Mouse (Mus musculus): ENCODE results near the gene Gm5767.
A peak's percentile ranks its signal among the peaks of the same experiment; 100 is the strongest.

The Gm5767 gene

DNA sequence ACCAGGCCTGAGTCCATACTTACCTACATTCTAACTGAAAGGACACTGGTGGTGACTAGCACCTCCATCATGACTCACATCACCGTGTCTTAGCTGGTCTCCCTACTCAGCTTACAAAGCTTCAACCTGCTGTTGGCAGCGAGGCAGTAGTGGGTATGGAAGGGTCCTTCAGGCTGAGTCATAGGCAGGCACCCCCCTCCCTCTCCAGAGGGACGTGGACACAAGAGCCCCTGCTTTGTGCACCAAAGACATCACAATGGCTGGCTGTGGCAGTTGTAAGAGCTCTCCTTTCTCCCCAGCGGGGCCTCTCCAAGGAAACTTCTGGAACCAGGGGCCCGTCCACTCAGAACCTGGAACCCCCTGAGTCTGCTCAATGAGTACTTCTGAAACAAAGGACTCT lies at the start of gene Gm5767:
Gm5767 (plus strand) TSS at position 301 of the 400 bp plus-strand sequence.
- no peak for DNase-seq (ENCODE audit: low spot score)

GRCm38 (mm10) chr16:8631428-8631827 lies 49.1 kb upstream of the Gm5767 start:
- DNase-seq (ENCODE audit: low spot score), result no peak

- no peak for DNase-seq (ENCODE audit: low spot score)
Observed at GRCm38 (mm10) chr16:8636867-8637216, 43.7 kb upstream of the Gm5767 start.

DNA sequence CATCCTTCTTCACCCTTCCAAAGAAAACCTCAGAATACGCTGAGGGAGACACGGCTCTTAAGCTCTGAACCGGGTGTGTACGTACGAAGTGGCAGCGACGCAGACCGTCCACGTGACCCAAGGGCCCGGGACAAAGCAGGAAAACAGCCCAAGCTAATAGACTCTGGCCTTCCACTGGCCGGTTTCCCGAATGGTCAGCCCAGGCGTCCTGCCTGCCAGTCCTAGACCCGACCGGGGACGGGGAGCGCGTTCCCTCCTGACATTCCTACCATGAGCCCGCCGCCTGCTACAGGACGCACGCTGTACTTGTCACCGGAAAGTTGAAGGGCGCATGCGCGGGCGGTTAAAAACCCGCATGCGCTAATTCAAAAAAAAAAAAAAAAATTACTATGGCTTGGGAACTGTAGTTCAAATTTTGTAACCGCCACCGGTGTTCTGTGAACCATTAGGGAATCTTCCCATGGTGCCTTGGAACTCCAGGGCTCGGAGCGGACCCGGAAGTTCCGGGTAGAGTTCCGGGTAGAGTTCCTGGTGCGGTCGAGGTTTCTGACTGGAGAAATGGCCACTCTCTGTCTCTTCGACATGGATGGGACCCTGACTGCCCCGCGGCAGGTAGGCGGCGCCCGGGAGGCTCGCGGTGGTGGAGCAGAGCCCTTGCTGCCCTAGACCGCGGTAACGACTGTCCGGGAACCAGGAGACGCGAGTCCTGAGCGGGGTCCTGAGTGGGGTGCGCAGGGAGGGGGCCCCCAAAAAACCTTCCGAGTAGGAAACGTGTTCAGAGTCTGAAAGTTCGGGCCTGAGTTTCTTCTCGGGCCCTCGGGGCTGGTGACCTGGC lies 43.1 kb upstream of the Gm5767 start, which contains the start of the genes Pmm2 and Tmem186:
Pmm2 (plus strand) TSS at position 458 of the 835 bp plus-strand sequence.
Tmem186 (minus strand) TSS at position 496 of the 835 bp plus-strand sequence.
- peak; percentile 88 for DNase-seq (ENCODE audit: low spot score)

- DNase-seq (ENCODE audit: low spot score), result no peak
Observed at GRCm38 (mm10) chr16:8638131-8638530, 42.4 kb upstream of the Gm5767 start.

DNA sequence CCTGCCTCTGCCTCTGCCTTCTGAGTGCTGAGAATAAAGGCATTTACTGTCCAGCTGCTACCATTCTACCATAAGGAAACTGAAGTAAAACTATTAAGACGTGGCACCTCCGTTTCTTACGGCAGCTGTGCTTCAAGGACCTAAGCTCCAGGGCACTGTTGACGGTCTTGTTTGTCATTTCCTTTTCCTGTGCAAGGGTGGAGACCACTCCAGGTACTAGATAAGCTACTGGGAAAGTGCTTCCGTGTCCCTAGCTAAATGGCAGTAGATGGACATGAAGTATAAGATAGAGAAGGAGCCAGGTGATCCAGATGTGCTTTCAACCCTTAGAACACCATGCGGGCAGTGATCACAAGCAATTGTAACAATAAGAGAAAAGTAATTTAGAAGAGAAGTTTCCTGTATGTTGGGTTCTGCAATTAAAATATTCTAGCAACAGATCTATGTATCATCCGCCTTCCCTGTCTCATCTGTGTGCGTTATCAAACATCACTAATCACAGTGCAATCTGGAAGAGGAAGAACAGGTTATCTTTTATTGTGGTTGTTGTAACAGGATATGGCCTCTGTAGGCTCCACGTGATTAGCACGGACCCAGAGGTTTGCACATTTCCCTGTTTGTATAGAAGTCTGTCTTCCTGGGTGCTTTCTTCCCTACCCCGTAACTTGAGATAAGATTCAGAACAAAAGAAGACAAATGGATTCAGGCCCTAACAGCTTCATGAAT lies 40.9 kb upstream of the Gm5767 start:
- no peak for DNase-seq (ENCODE audit: low spot score)

- DNase-seq (ENCODE audit: low spot score), result peak; percentile 58
Observed at GRCm38 (mm10) chr16:8643855-8644254, 36.7 kb upstream of the Gm5767 start.

DNA sequence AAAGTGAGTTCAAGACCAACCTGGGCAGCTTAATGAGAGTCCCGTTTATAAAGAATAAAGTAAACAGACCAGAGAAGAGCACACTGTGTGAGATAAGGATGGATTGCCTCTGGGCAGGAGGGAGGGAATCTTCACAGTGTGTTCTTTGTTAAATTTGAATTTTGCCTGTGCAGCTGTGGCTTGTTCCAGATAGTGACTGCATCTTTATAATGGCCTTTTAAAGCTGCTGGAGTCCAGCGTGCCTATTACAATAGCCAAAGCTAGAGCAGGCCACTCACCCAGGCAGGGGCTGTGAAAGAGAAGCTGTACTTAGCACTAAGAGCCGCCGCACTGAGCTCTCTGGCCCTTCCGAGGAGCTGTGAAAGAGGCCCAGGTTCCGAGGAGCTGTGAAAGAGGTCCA lies 35.0 kb upstream of the Gm5767 start:
- no peak for DNase-seq (ENCODE audit: low spot score)

- DNase-seq (ENCODE audit: low spot score), result no peak
Observed at GRCm38 (mm10) chr16:8650007-8650406, 30.6 kb upstream of the Gm5767 start.

DNA sequence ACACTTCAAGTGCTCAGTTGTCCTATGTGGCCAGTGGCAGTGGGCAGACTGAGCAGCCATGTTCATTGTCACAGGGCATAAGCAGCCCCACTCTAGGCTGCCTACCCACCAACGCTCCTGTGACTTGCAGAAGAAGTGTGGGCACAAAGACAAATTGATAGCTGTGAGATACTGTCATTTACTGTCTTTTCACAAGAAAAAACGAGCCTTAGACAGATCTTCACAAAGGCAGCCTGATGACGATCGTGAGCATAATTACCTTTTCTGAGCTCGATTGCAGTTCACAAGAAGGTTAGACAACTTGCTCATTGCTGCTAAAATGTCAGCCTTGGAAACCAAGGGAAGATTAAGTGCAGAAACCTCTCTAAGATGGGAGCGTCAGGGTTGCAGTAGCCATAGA lies 25.5 kb upstream of the Gm5767 start:
- no peak for DNase-seq (ENCODE audit: low spot score)

GRCm38 (mm10) chr16:8655599-8655998 lies 25.0 kb upstream of the Gm5767 start:
- no peak for DNase-seq (ENCODE audit: low spot score)

DNA sequence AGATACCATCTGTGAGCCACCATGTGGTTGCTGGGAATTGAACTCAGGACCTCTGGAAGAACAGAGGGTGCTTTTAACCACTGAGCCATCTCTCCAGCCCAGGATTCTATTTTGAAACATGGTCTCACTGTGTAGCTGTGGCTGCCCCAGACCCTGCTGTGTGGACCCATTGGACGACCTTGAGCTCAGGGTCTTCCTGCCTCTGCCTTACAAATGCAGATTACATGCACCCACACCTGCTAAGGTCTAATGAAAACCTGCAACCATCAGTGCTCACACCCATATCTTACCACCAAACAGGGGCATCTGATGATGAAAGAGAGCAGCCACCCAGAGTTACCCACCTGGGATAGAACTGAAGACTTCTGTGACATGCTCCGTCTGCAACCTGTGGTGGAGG lies 24.3 kb upstream of the Gm5767 start:
- DNase-seq (ENCODE audit: low spot score), result no peak

GRCm38 (mm10) chr16:8658349-8658748 lies 22.2 kb upstream of the Gm5767 start:
- DNase-seq (ENCODE audit: low spot score), result no peak

GRCm38 (mm10) chr16:8658764-8659163 lies 21.8 kb upstream of the Gm5767 start:
- peak; percentile 61 for DNase-seq (ENCODE audit: low spot score)

DNA sequence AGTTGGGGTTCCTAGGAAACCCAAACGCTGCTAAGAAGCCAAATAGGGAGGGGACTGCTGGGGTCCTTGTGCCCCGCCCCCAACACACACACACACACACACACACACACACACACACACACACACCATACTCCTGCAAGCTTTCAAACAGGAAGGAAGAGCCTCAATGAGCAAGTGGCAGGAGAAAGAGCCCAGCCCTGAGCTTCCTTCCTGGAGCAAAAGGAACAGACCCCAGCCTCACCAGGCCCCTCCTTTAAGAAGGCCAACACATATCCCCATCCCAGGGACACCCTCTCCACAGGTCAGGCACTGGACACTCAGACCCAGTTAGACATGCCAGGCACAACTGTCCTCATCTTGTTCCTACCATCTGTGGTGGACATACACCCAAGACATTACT lies 17.5 kb upstream of the Gm5767 start:
- no peak for DNase-seq (ENCODE audit: low spot score)

DNA sequence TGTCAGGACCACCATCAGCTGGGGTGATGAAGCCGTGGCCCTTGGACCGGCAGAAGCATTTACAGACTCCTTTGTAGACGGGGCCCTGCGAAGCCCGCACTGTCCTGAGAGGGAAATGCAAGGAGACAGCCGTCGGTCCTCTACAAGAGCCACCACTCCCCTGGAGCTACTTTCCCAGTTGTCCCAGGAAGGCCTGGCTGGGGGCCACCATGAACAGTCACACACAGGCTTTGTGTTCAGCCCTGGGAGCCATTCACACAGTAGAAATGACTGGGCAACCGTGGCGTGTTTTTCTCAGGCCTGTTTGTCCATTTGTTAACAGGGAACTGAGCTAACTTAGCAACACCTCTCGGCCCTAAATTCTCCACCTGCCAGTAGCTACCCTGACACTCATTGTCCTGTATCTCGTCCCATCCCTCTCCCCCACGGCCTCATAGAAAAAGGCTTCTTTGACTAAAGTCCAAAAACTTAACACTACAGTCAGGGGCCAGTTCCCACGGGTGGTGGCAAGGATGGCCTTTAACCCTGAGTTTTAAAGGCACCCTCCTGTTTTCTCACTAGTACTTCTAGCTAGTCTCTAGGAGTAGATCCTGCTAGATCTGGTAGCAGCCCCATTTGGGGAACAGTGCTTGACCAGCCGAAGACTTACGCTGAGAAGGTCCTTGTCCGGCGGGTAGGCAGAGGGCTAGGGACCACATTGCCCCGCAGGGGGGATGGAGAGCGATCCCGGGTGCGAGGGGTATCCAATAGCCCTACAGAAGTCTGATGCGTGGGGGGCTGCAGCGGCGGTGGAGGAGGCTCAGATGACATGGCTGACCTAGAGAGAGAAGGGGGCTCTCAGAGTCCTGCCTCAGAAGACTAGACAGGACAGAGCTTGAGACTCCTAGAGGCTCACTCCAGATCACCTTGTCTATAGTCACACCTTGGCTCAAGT lies 16.7 kb upstream of the Gm5767 start:
- DNase-seq (ENCODE audit: low spot score), result no peak

GRCm38 (mm10) chr16:8665367-8665766 lies 15.2 kb upstream of the Gm5767 start:
- no peak for DNase-seq (ENCODE audit: low spot score)

DNA sequence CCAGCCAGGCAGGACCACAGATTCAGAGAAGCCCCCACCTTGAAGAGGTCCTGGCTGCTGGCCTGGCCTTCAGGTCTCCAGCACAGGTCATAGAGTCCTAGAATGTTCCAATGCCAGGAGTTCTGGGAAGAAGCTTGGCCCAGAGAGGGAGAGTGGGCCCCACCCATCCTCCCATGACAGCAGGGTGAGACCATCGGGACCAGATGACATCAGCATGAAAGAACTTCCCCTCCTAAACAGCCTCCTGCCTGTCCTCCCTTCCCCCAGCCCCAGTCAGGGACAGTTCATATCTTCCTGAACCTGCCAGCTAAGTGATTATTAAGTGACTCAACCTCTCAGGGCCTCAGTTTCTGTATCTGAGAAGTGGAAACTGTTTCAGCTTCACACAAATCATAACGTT lies 14.1 kb upstream of the Gm5767 start:
- DNase-seq (ENCODE audit: low spot score), result peak; percentile 50

DNA sequence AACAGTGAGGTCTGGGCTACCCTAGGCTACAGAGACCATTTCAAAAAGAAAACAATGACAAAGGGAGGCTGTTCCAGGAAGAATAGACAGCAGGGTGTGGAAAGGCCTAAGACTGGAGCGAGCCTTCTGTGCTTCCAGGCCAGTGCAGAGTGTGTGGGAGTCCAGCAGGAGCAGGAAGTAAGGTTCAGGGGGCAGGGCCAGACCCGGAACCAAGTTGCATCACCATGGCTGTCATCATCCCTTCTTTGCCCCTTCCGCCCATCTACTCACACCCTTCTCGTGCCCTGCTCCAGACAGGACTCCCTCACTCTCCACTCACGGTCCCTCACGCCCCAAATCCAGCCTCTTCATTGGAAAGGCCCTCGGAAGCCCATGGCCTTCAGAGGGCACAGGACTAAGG lies 13.3 kb upstream of the Gm5767 start:
- DNase-seq (ENCODE audit: low spot score), result no peak

DNA sequence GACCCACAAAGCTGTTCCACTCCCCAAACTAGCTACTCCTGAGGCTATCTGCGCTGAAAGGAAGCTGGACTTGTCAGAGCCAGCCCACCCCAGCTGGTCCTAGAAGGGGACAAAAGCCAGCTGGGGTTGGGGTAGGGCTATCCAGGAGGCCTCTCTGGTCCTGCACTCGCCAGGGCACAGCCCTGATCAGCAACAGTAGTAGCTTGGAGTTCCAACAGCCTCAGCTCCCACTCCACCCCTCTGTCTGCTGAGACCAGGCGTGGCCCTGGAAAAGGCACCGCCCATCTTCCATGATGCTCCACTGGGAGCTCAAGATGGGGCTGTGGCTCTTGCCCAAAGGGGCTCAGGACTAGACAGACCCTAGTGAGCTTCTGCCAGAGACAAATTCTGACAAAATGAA lies 12.8 kb upstream of the Gm5767 start:
- DNase-seq (ENCODE audit: low spot score), result peak; percentile 55

DNA sequence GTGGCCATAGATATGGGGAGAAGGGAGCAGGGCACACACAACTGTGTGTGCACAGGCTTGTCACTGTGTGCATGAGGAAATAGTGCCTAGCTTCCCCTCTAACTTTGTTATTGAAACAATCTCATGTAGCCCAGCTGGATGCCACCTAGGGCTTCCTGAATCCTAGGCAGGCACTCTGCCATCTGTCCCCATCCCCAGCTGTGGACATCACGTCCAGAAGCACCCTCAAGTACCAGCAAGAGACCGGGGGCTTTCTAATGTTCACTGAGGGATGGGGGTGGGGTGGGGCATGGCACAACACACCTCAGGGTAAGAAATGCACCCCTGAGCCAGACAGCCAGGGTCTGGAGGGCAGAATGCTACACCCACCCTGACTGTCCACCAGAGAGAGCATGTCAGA lies 12.2 kb upstream of the Gm5767 start:
- DNase-seq (ENCODE audit: low spot score), result no peak

DNA sequence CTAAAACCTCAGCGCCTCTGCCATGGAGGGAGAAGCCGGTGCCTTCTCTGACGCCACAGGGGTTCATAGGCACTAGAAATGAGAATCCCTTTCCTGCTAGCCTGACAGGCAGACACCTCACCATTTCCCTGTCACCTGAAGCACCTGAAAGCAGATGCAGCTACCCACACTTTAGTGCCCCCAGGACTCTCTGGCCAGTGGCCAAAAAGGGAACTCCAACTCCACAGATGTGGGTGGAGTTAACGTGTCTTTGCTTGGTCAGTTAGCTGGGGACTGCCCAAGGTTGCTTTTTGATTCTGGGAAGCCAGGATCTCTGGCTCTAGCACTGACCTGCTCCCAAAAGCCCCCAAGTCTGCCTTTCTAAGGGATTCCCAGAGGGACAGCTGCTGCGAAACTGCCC lies 11.1 kb upstream of the Gm5767 start:
- DNase-seq (ENCODE audit: low spot score), result peak; percentile 61
